In genomic region chr6:33937906-33938305, GRCm38 (mm10) we compare ENCODE assay signal across 18 mouse cellular contexts.
"Had no signal": no experiment of that assay in that cellular context is flagged by ENCODE, and none has a peak within 500 bp of the region (broad histone marks: within the 10 kb centered on the region; RNA-seq: fewer than 3 reads in every experiment).

No protein-coding gene starts in this region.

- H3K9ac ChIP-seq: lung, embryonic 14.5 days; midbrain, embryonic 12.5 days; neural tube, embryonic 13.5 days; neural tube, embryonic 15.5 days had no signal

- H3K27me3 ChIP-seq: midbrain, embryonic 12.5 days; neural tube, embryonic 13.5 days; neural tube, embryonic 15.5 days had no signal

- H3K36me3 ChIP-seq: midbrain, embryonic 12.5 days; neural tube, embryonic 13.5 days; neural tube, embryonic 15.5 days had no signal

- ATAC-seq: midbrain, embryonic 16.5 days had no signal

- DNase-seq: lung, adult 18-20 months; lung, embryonic 14.5 days; lung, postnatal 10 days; lung, postnatal 4 days; midbrain, embryonic 14.5 days; retina, postnatal 1 day; right cerebral cortex, adult 18-20 months; right cerebral cortex, postnatal 25 days; right cerebral cortex, postnatal 4 days; spleen, adult 18-20 months; thymus, adult 18-20 months; thymus, postnatal 14 days; thymus, postnatal 36 days had no signal

- H3K4me2 ChIP-seq: lung, embryonic 14.5 days; midbrain, embryonic 12.5 days; neural tube, embryonic 13.5 days; neural tube, embryonic 15.5 days had no signal

- H3K4me3 ChIP-seq: midbrain, embryonic 12.5 days; myocyte; neural tube, embryonic 13.5 days; neural tube, embryonic 15.5 days had no signal

- H3K9me3 ChIP-seq: midbrain, embryonic 12.5 days; neural tube, embryonic 13.5 days; neural tube, embryonic 15.5 days had no signal

- H3K27ac ChIP-seq: midbrain, embryonic 12.5 days; neural tube, embryonic 13.5 days; neural tube, embryonic 15.5 days had no signal
